Mouse (Mus musculus): ENCODE data around the gene Sephs1. TPM values are rescaled to one million over a fixed set of nuclear protein-coding genes. Genes with fewer than 3 reads are reported as not detected.

Sephs1 gene
- 139 and 147 TPM in 2 replicates for polyA plus RNA-seq (2016; fragmentation: Nextera tagmentation; extraction: Ambion mirVana)

GRCm38 (mm10) chr2:4881350-4882248, at the start of gene Sephs1:
Gene Sephs1 (plus strand): TSS chr2:4881564.
- under 1% methylated on average over 115 of the region's 115 CpGs for WGBS
- peaks cover 27% of the 10 kb centered on the region for H3K36me3 ChIP-seq
- no peaks in the 10 kb centered on the region for H3K9me3 ChIP-seq (replicated peaks)
- peak within 1 kb of the TSS; percentile 95 for H3K4me3 ChIP-seq
- peaks cover 20% of the 10 kb centered on the region for H3K4me1 ChIP-seq
- peak within 1 kb of the TSS; percentile 100 for H3K27ac ChIP-seq
- no peaks in the 10 kb centered on the region for H3K27me3 ChIP-seq (ENCODE audit: low read depth, poor library complexity, severe bottlenecking)
- peak; percentile 88 for DNase-seq (ENCODE audit: low spot score)

GRCm38 (mm10) chr2:4832166-4832565, 49.2 kb upstream of the Sephs1 start:
- Histone ChIP-seq H3K36me3 (no peaks in the 10 kb centered on the region), H3K27me3 (ENCODE audit: low read depth, poor library complexity, severe bottlenecking) (no peaks in the 10 kb centered on the region), H3K9me3 (replicated peaks) (no peaks in the 10 kb centered on the region), H3K27ac (no peak overlapping the region), H3K4me1 (peaks cover 12% of the 10 kb centered on the region), H3K4me3 (no peak overlapping the region)
- DNase-seq (ENCODE audit: low spot score): no peak
- 86% methylated on average over 4 of the region's 4 CpGs for WGBS

DNA sequence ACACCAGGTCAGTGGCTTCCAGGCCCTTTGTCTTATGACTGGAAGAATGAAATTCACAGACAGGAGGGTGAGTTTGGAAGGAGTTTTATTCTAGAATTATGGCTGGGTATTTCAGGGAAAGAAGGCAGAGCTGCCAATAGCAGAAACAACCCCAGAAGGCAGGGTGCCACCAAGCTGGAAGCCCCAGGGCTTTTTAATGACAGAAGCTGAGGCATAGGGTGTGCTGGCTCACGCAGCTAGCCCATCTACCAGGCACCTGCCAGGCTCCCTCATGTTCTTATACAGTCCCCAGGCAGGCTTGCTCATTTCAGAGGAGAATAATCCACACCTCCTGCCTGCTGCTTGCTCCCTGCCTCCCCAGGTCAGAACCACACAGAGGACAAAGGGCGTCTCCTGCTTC, 31.9 kb upstream of the Sephs1 start:
- no peak for DNase-seq (ENCODE audit: low spot score)
- no peaks in the 10 kb centered on the region for H3K27me3 ChIP-seq (ENCODE audit: low read depth, poor library complexity, severe bottlenecking)
- no peak overlapping the region for H3K27ac ChIP-seq
- no peak overlapping the region for H3K4me3 ChIP-seq
- H3K9me3 ChIP-seq (replicated peaks): no peaks in the 10 kb centered on the region
- WGBS: 90% methylated on average over 2 of the region's 2 CpGs
- no peaks in the 10 kb centered on the region for H3K36me3 ChIP-seq
- H3K4me1 ChIP-seq: peaks cover 3% of the 10 kb centered on the region

DNA sequence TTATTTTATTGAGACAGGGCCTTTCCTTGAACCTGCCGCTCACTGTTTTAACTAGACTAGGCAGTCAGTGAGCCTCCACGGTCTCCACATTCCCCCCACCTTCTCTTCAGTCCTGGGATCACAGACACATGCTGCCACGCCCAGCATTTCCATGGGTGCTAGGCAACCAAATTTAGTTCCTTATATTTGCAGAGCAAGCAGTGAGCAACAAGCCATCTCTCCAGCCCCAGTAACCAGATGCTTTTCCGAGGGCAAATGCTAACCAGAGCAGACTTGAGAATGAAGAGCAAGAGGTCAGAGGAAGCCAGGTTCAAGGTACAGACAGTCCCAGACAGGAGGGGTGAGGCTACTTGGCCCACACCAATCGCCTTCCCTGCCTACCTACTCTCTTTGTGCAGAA, 24.2 kb upstream of the Sephs1 start:
- Histone ChIP-seq H3K27ac (no peak overlapping the region), H3K4me3 (no peak overlapping the region), H3K9me3 (replicated peaks) (no peaks in the 10 kb centered on the region), H3K27me3 (ENCODE audit: low read depth, poor library complexity, severe bottlenecking) (no peaks in the 10 kb centered on the region), H3K36me3 (no peaks in the 10 kb centered on the region), H3K4me1 (peaks cover 8% of the 10 kb centered on the region)
- WGBS: 81% methylated on average over 5 of the region's 5 CpGs
- DNase-seq (ENCODE audit: low spot score): no peak

DNA sequence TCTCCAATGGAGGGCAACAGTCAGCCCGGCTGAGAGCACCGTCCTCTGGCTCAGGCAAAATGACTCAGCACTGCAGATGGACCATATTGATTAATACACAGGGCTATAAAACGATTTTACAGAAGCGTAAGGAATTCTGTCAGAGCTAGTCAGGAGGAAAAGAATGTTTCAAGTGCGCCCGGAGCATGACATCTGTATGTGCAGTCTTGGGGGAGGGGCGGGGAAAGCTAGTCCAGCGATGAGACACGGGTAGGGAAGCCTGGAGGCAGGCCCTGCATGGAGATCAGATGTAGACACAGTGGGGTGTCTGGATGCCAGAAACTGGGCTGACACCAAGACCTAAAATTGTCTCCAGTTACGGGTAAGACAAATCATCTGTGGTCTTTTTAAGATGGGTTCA, 23.2 kb upstream of the Sephs1 start:
- WGBS: 82% methylated on average over 10 of the region's 10 CpGs
- H3K9me3 ChIP-seq (replicated peaks): no peaks in the 10 kb centered on the region
- H3K27ac ChIP-seq: no peak overlapping the region
- no peaks in the 10 kb centered on the region for H3K27me3 ChIP-seq (ENCODE audit: low read depth, poor library complexity, severe bottlenecking)
- no peak for DNase-seq (ENCODE audit: low spot score)
- H3K36me3 ChIP-seq: no peaks in the 10 kb centered on the region
- 0 out of 2 replicates have a peak, but pooled peaks cover 4% of the 10 kb centered on the region for H3K4me1 ChIP-seq
- no peak overlapping the region for H3K4me3 ChIP-seq

GRCm38 (mm10) chr2:4864008-4864816, 17.2 kb upstream of the Sephs1 start:
- Histone ChIP-seq H3K27ac (no peak overlapping the region), H3K4me1 (no peaks in the 10 kb centered on the region), H3K4me3 (no peak overlapping the region), H3K9me3 (replicated peaks) (no peaks in the 10 kb centered on the region), H3K27me3 (ENCODE audit: low read depth, poor library complexity, severe bottlenecking) (no peaks in the 10 kb centered on the region), H3K36me3 (no peaks in the 10 kb centered on the region)
- WGBS: 57% methylated on average over 7 of the region's 7 CpGs
- peak; percentile 87 for DNase-seq (ENCODE audit: low spot score)

GRCm38 (mm10) chr2:4864817-4865296, 16.5 kb upstream of the Sephs1 start:
- Histone ChIP-seq H3K27ac (no peak overlapping the region), H3K9me3 (replicated peaks) (no peaks in the 10 kb centered on the region), H3K27me3 (ENCODE audit: low read depth, poor library complexity, severe bottlenecking) (no peaks in the 10 kb centered on the region), H3K36me3 (no peaks in the 10 kb centered on the region), H3K4me1 (no peaks in the 10 kb centered on the region), H3K4me3 (no peak overlapping the region)
- WGBS: 55% methylated on average over 9 of the region's 9 CpGs
- DNase-seq (ENCODE audit: low spot score): no peak

- no peak for DNase-seq (ENCODE audit: low spot score)
- Histone ChIP-seq H3K27ac (no peak overlapping the region), H3K9me3 (replicated peaks) (no peaks in the 10 kb centered on the region), H3K36me3 (no peaks in the 10 kb centered on the region), H3K4me1 (no peaks in the 10 kb centered on the region), H3K27me3 (ENCODE audit: low read depth, poor library complexity, severe bottlenecking) (no peaks in the 10 kb centered on the region), H3K4me3 (no peak overlapping the region)
- 90% methylated on average over 12 of the region's 12 CpGs for WGBS
Measured at GRCm38 (mm10) chr2:4868028-4868725, 13.2 kb upstream of the Sephs1 start.

GRCm38 (mm10) chr2:4872740-4873139, 8.6 kb upstream of the Sephs1 start:
- 77% methylated on average over 9 of the region's 9 CpGs for WGBS
- H3K4me3 ChIP-seq: no peak overlapping the region
- no peak overlapping the region for H3K27ac ChIP-seq
- peaks cover 8% of the 10 kb centered on the region for H3K4me1 ChIP-seq
- no peak for DNase-seq (ENCODE audit: low spot score)
- no peaks in the 10 kb centered on the region for H3K36me3 ChIP-seq
- H3K27me3 ChIP-seq (ENCODE audit: low read depth, poor library complexity, severe bottlenecking): no peaks in the 10 kb centered on the region
- H3K9me3 ChIP-seq (replicated peaks): no peaks in the 10 kb centered on the region

DNA sequence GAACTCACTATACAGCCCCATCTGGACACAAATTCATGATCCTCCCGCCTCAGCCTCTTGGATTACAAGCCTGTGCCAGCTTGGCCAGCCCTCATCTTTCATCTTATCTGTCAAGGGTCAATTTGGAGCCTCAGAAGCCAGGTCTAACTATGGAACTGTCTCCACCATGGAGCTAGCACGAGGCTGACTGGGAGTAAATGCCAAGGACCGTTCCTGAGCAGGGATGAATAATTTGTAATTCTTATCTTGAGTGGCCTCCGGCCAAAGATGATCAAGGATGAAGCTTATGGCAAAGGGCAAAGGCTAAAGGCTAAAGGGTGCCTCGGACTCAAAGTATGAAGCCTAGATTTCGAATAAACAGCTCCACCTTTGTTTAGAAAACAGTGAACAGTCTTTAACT, 8.0 kb upstream of the Sephs1 start:
- H3K9me3 ChIP-seq (replicated peaks): no peaks in the 10 kb centered on the region
- H3K36me3 ChIP-seq: no peaks in the 10 kb centered on the region
- peaks cover 8% of the 10 kb centered on the region for H3K4me1 ChIP-seq
- no peak for DNase-seq (ENCODE audit: low spot score)
- WGBS: 63% methylated on average over 6 of the region's 6 CpGs
- no peak overlapping the region for H3K27ac ChIP-seq
- H3K27me3 ChIP-seq (ENCODE audit: low read depth, poor library complexity, severe bottlenecking): no peaks in the 10 kb centered on the region
- H3K4me3 ChIP-seq: no peak overlapping the region

DNA sequence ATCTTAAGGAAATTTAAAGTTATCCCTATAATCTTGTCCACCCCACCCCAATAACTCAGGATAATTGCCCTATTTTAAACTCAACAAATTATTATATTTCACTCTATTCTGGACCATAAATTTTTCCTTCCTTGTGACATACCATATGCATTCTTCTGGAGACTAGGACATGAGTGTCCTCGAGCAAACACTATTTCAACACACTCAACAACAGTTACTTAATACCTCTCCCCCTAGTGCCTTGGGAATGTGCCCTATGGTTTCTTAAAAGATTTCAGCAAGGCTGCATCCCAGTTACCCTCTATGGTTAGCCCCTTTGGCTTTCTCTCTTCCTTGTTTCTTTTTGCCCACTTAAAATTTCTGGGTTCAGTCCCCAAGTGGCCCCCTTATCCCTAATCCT, 6.3 kb upstream of the Sephs1 start:
- Histone ChIP-seq H3K36me3 (no peaks in the 10 kb centered on the region), H3K27me3 (ENCODE audit: low read depth, poor library complexity, severe bottlenecking) (no peaks in the 10 kb centered on the region), H3K9me3 (replicated peaks) (no peaks in the 10 kb centered on the region), H3K4me1 (peaks cover 11% of the 10 kb centered on the region), H3K27ac (no peak overlapping the region), H3K4me3 (no peak overlapping the region)
- WGBS: 75% methylated on average over 1 of the region's 1 CpGs
- no peak for DNase-seq (ENCODE audit: low spot score)

- no peak overlapping the region for H3K4me3 ChIP-seq
- H3K27ac ChIP-seq: no peak overlapping the region
- WGBS: 67% methylated on average over 3 of the region's 3 CpGs
- DNase-seq (ENCODE audit: low spot score): no peak
- no peaks in the 10 kb centered on the region for H3K9me3 ChIP-seq (replicated peaks)
- H3K27me3 ChIP-seq (ENCODE audit: low read depth, poor library complexity, severe bottlenecking): no peaks in the 10 kb centered on the region
- peaks cover 17% of the 10 kb centered on the region for H3K4me1 ChIP-seq
- no peaks in the 10 kb centered on the region for H3K36me3 ChIP-seq
Measured at GRCm38 (mm10) chr2:4876131-4876530, 5.2 kb upstream of the Sephs1 start.

Measured in limb, embryonic 10.5 days (tissue).